Mouse (Mus musculus): ENCODE measurements around the gene Ccdc191.

GRCm38 (mm10) chr16:43930577-43930976 is 41.0 kb downstream of the Ccdc191 start:
- TF ChIP-seq CTCF (IDR thresholded peaks at IDR 0.05; ENCODE audit: low read depth) (no peak), EP300 (IDR thresholded peaks at IDR 0.05; ENCODE audit: low read depth) (no peak)
